Mouse (Mus musculus) cerebellum, adult (tissue): ENCODE measurements around the gene Intu.
A peak's percentile ranks its signal among the peaks of the same experiment; 100 is the strongest.

Source experiments
- ATAC-seq: cut with Nextera tagmentation; 2 replicates; pipeline ENCODE4 v1.9.2; 2017; ENCODE audit warnings: mild to moderate bottlenecking, moderate library complexity, mixed read lengths; ENCODE audit not compliant: insufficient number of reproducible peaks, low FRiP score, low TSS enrichment

The Intu gene

DNA sequence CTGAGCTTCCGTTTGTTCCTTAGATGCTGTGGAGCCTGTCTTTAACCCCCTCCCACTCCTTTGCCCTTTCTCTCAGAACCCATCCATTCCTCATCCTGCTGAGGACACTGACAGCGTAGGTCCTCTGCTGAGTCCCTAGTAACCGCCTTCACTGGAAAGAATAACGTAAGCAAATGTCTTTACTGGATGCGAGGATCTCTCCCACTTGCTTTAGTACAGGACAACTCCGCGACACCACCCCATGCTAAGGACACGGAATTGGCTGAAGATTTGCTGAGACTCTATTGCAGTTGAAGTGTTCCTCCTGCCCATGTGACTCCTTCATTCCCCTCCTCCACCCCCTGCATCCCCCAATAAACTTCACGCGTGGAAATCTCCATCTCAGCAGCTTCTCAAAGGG is 3.9 kb upstream of the Intu start:
- no peak for ATAC-seq

- ATAC-seq = no peak
These were observed 2.8 kb upstream of the Intu start for GRCm38 (mm10) chr3:40527976-40528950.

DNA sequence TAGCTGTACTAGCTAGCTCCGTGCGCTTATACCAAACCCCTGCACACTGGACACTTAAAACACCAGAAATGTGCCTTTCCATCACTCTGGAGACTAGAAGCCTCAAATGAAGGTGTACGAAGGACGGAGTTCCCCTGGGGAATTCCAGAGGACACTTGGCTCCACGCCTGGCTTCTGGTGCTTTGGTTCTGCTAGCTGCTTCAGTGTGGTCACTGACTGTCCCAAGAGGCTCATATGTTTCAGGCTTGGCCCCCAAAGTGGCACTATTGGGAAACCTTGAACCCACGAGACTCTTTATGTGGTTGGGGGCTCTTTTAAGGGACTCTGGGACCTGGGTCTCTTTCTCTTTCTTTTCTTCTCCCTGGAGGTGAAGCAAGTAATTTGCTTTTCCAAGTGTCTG is 2.1 kb upstream of the Intu start:
- ATAC-seq = no peak

- no peak for ATAC-seq
These were observed 241 bp upstream of the Intu start for GRCm38 (mm10) chr3:40530845-40531244.

DNA sequence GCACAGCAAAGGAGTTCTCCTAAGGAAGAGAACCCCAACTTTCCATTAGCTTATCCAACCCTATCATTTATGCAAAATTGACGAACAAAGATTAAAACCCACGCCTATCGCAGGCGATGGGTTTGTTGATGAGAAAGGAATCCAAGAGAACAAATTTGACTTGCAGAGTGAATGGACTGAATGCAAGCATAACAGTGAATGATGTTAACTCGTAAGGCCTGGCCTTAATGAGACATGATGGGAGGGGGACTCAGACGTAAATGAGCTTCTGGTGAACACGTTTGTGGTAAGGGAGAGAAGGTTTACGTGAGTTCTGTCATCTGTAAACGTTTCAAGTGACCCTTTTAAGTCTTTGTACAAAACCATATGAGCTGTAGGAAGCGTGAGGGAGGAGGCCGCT is 1.2 kb downstream of the Intu start:
- no peak for ATAC-seq

DNA sequence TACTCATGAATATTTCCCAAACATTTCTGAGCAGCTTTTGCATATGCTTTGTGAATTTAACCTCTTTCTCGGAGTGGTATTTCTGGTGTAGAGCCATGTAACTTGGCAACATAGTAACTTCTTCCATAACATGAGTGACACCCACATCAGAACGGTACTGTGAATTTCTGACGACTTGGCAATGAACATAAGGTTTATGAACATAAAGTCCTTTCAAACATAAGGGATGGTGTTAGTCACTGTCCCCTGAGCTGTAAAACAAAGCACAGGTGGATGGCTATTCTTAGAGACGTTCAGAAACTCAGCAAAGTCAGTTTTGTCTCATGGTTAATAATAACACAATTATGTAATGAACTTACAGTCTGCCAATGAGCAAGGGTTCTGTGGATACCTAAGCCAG is 3.1 kb downstream of the Intu start:
- ATAC-seq = no peak

DNA sequence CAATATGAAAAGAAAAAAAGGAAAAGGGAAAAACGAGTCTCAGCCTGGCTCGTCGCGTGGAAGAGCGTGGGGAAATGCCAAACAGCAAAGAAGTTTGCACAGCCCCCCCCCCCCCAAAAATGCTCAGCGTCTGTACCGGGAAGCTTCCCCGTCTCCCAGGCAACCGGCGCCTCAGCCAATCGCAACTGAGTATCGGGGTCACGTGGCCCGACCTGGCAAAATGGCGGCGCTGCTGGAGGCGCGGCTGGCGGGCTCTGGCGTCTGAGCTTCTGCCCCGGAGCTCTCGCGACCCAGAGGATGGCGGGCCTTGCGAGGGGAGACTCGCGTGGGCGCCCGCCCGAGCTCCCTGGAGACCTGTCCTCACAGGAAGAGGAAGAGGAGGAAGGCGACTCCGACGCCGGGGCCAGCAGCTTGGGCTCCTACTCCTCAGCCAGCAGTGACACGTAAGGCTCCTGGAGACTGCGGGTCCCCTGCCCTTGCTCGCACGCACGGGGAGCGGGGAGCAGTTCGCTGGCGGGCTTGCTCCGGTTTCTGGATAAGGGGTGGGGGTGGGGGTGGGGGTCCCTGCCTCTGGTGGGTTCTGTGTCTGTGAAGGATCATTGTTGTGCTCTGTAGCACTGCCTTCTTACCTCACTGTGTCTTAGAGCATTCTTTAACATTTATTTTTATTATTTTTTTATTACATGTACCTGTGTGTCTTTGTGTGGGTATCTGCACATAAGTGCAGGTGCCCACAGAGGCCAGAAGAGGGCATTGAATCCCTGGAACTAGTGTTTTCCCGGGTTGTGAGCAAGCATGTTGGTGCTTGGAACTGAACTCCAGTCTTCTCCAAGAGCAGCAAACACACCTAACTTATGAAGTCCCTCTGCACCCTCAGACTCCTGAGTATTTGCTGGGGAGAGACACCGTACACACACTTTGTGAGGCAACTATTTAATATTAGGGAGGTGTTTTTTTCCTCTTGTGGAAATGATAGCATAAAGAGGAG is 9.8 kb downstream of the Intu start:
- ATAC-seq = peak; percentile 97

GRCm38 (mm10) chr3:40546621-40547020 is 15.5 kb downstream of the Intu start:
- ATAC-seq = no peak

GRCm38 (mm10) chr3:40652941-40653352 is 121.9 kb downstream of the Intu start:
- ATAC-seq = no peak

GRCm38 (mm10) chr3:40653582-40653981 is 122.5 kb downstream of the Intu start:
- no peak for ATAC-seq

GRCm38 (mm10) chr3:40654028-40654427 is 122.9 kb downstream of the Intu start:
- no peak for ATAC-seq

DNA sequence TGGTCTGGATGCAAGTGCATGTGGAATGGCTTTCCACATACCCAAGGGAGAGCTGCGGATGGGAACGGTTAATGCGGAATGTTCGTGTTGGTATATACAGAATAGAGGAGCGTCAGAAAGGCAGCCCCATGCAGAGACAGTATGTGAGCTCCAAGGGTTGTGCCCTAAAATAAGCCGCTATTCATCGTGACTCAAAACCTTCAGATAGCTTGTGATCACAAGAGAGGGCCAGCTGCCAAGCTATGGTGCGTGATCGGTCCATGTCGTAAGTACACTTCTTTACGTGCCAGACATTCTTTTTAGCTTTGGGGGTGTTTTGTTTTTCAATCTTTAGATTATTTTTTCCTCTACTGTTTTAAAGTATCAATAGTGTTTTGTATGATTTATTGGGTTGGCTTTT is 124.5 kb downstream of the Intu start:
- ATAC-seq = no peak

- no peak for ATAC-seq
These were observed 125.3 kb downstream of the Intu start for GRCm38 (mm10) chr3:40656339-40656738.

GRCm38 (mm10) chr3:40660231-40660630 is 129.1 kb downstream of the Intu start:
- ATAC-seq = no peak

- peak; percentile 86 for ATAC-seq
These were observed 135.0 kb downstream of the Intu start for GRCm38 (mm10) chr3:40666109-40666508.

DNA sequence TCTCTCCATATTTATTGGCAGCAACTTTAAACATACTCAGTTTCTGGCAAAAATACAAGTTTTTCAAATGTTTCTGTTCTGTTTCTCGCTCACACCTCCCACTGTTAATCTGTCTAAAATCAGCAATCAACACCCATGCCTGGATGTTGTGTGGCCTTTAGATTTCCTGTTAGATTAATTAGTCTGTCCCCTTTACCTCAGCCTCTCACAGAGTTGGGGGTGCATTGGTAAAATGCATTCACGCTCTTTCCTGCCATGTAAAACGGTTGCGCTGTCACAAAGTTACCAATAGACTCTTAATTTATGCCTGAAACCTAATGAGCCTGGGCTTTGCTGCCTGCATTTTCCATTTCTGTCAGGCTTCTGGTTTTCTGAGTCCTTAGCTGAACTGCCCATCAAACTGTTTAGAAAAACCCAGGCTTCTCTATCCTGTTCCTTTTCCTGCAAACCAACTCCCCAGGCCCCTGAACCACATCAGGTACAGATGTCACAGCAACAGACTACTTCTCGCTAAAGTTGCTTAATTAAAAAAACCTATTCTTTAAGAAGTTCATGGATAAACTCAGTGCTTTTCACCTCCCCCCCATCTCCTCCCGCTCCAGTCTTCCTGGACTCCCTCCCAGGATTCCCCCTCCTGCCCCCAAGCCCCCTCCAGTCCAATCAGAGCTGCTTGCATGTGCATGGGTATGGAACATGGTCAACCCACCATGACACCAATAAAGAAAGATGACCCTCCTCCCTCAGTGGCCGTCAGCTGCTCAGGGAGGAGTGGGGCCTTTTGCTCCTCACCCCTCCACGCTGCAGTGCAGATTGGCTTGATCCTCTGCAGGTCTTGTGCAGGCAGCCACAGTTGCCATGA is 136.0 kb downstream of the Intu start:
- ATAC-seq = no peak

- no peak for ATAC-seq
These were observed 137.8 kb downstream of the Intu start for GRCm38 (mm10) chr3:40668889-40669288.

DNA sequence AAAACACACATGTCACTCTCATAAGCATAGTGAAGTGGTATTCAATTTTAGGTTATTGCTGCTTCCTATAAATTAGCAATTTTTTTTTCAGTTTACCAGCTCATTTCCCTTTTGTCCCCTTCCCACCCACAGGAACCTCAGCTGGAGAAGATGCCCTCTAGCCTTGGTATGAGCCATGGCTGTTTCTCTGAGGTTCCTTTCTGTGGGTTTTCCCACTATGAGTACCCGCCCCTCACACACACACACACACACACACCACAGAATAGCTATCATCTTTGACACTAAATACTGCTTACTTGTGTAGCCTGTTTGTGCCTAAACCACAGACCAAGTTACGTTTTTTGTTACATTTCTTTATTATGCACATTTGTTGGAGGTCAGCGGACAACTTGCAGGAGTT is 138.3 kb downstream of the Intu start:
- ATAC-seq = no peak

- no peak for ATAC-seq
These were observed 142.4 kb downstream of the Intu start for GRCm38 (mm10) chr3:40673515-40673914.

- no peak for ATAC-seq
These were observed 143.9 kb downstream of the Intu start for GRCm38 (mm10) chr3:40674873-40675405.
